Comparison of ENCODE assay signal across 21 mouse cellular contexts in genomic region chr3:29959051-29959450, GRCm38 (mm10).
"Had no signal": no experiment of that assay in that cellular context is flagged by ENCODE, and none has a peak within 500 bp of the region (broad histone marks: within the 10 kb centered on the region; RNA-seq: fewer than 3 reads in every experiment).

No protein-coding gene starts in this region.

- H3K36me3 ChIP-seq: liver, embryonic 12.5 days; liver, embryonic 15.5 days; midbrain, embryonic 13.5 days had no signal

- H3K27me3 ChIP-seq: kidney, embryonic 15.5 days; limb, embryonic 13.5 days; liver, embryonic 12.5 days; liver, embryonic 15.5 days; lung, embryonic 15.5 days; midbrain, embryonic 13.5 days had no signal

- DNase-seq: kidney, adult 8-10 months; kidney, postnatal 10 days; kidney, postnatal 36 days; liver; lung, adult 18-20 months; lung, postnatal 10 days; lung, postnatal 36 days; right cerebral cortex, postnatal 4 days; thymus, adult 2 months; thymus, postnatal 14 days; thymus, postnatal 4 days had no signal

- H3K9me3 ChIP-seq: kidney, embryonic 15.5 days; limb, embryonic 10.5 days; limb, embryonic 13.5 days; liver, embryonic 12.5 days; liver, embryonic 15.5 days; lung, embryonic 15.5 days; midbrain, embryonic 10.5 days; midbrain, embryonic 13.5 days had no signal

- H3K9ac ChIP-seq: kidney, embryonic 15.5 days; limb, embryonic 13.5 days; liver, embryonic 12.5 days; liver, embryonic 15.5 days; lung, embryonic 15.5 days; midbrain, embryonic 13.5 days had no signal

- ATAC-seq: liver, embryonic 12.5 days; midbrain, embryonic 13.5 days; midbrain, embryonic 16.5 days had no signal

- H3K4me2 ChIP-seq: kidney, embryonic 15.5 days; limb, embryonic 13.5 days; liver, embryonic 12.5 days; liver, embryonic 15.5 days; lung, embryonic 15.5 days; midbrain, embryonic 13.5 days had no signal

- H3K4me3 ChIP-seq: kidney, embryonic 15.5 days; limb, embryonic 10.5 days; limb, embryonic 13.5 days; liver, embryonic 12.5 days; liver, embryonic 15.5 days; lung, embryonic 15.5 days; midbrain, embryonic 10.5 days; midbrain, embryonic 13.5 days had no signal

- H3K27ac ChIP-seq: kidney, embryonic 15.5 days; limb, embryonic 10.5 days; limb, embryonic 13.5 days; liver, embryonic 12.5 days; liver, embryonic 15.5 days; lung, embryonic 15.5 days; midbrain, embryonic 10.5 days; midbrain, embryonic 13.5 days; stomach, postnatal 0 days had no signal

- H3K4me1 ChIP-seq: kidney, embryonic 15.5 days; limb, embryonic 10.5 days; limb, embryonic 13.5 days; liver, embryonic 12.5 days; liver, embryonic 15.5 days; midbrain, embryonic 10.5 days had no signal
